Mouse (Mus musculus): ENCODE results near the gene Immp2l.

GRCm38 (mm10) chr12:41409431-41409830 lies 385.5 kb downstream of the Immp2l start:
- no peak for TF ChIP-seq GATA1 (IDR thresholded peaks at IDR 0.05; ENCODE audit: borderline replicate concordance, low read length)
- no peak for TF ChIP-seq CTCF (IDR thresholded peaks at IDR 0.05; ENCODE audit: low read depth, low read length)
- TF ChIP-seq TAL1 (conservative IDR thresholded peaks at IDR 0.05; ENCODE audit: low read depth, low read length) = no peak
- no peak for TF ChIP-seq POLR2AphosphoS5 (IDR thresholded peaks at IDR 0.05; ENCODE audit: insufficient replicate concordance, low read depth, low read length)
